Mouse (Mus musculus): Measurements from ENCODE around the gene Col9a2.

DNA sequence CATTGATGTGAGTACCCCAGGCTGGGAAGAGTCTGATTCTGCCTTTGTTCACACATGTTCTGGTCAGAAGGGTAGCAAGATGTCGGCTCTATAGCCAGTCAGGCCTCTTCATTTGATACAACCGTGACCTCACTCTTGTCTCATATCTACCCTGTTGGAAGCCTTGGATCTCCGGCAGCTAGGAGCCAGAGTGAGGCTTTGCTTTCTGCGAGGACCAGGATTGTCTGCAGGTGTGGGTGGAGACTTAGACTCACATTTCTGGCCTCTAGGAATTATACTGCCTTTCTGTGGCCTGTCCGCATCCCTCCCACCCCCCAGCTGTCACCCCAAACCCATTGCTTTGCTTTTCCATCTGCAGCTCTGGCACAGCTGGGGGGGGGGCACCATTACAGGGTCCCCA lies 3.3 kb downstream of the Col9a2 start:
- TF ChIP-seq CTCF (conservative IDR thresholded peaks at IDR 0.05; ENCODE audit: low read length), result no peak
- no peak for TF ChIP-seq NANOG (IDR thresholded peaks at IDR 0.05; ENCODE audit: borderline replicate concordance, low read length)

Measured in E14TG2a.4 (cell line).